Mouse (Mus musculus) spleen, postnatal 14 days (tissue): Measurements from ENCODE around the gene Pfkp.

Source experiments
- DNase-seq, 2 experiments: peaks; one replicate each; pipeline ENCODE4 v3.0.0; 2021 to 2022; ENCODE audit warnings: low spot score in 2 of 2

Pfkp gene

DNA sequence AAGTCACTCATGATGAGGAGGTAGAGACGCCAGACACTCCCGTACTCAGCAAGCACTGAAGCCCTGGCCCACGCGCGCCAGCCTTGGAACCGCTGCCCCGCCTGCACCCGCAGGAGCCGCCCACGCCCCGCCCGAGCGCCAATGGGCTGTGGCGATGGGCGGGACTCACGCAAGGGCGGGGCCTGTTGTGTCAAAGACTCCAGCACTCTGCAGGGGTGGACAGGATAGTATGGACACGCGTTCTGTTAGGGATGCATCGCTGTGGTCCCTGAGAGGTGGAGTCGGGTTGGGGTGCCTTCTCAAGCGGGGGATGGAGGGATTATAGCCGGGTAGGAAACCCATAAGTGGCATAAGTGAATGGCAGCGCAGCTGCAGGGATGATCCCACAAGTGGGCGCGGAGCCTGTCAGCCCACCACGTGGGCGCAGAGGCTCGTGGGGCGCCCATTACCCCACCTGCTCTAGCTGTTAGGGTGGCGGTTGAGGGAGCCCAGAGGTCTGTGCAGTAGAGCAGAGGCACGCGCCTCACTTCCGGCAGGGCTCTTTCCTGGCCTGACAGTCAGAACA is at the start of gene Pfkp:
Gene Pfkp, minus strand, starts transcription at position 109 of the 565 bp plus-strand sequence.
- DNase-seq, result peak; percentile 74 to 83

DNA sequence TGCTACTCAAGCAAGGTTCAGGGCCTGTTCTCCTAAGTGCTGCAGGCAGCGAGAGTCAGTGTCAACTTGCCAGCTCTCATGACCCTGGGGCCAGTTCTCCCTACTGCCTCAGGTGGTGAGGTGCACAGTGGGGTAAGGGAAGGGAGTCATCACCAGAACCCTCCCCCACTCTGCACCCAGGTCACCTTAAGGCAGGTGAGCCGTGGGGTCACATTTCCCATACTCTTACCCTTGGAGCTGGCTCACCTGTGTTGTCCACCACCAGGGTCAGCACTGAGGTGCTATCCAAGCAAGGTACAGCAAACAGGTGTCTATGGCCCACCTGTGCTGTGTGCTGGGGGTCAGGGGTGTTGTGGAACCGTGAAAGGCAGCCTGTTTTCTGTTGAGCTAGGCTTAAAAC is 42.0 kb upstream of the Pfkp start:
- DNase-seq, result no peak

DNA sequence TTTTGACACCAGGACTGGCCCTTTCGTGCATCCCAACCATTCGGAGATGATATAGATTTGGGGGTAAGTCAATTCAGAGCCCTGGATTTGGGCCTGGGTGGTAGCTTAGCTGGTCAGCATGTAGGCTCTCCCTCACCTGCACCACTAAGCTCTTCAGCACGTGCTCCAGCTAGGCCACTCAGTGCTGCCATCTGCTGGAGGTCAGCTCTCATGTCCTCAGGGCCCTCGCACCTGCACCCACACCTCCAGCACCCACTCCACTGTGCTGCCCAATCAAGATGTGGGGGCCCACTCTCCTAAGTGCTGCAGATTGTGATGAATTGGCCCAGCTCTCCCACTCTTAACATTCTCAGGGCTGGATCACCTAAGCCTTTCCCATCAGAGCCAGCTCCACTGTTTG is 41.4 kb upstream of the Pfkp start:
- peak; percentile 31 to 58 for DNase-seq

DNA sequence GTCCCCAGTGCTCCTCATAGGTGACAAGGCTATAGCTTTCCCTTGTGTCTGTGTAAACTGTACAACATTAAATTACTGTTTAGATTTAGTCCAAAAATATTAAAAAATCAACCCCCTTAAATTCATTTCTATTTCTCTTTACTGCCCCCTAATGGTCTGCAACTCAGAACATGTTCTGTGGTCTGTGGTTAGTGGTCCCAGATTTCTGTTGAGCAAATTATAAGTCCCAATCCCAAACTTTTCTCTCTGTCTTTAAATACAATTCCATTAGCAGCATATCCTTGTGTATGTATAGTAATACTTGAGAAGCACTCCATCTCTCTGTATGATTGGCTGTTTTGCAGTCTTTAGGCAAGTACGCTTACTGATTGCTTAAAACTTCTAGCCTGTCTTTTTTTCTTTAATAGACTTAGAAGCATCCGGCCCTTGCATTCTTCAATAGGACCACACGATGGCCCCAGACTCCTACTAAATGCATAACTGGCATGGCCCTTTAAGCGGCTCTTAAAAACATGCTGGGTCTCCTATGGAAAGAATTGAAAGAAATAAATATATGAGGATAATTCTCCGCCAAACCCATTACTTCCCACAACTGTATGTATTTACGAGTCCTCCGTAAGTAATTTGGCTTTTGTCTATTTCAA is 40.3 kb upstream of the Pfkp start:
- no peak for DNase-seq

DNA sequence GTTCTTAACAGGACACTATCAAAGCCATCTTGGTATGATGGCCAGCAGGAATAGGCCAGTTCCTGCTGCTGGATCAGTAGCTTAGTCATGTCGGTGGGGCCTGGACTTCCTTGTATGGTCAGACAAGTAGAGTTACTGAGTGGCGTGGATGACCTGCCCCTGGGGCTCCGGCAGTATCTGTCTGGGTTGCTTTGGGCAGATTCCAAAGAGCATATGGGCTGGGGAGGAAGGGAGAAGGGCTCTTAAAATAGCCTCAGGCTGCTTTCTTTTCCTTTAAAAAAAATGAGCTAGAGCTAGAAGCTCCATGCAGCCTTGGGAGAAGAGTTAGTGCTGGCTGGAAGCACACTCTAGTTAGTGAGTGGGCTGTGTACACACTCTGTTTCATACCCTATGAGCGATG is 18.3 kb upstream of the Pfkp start:
- no peak for DNase-seq

DNA sequence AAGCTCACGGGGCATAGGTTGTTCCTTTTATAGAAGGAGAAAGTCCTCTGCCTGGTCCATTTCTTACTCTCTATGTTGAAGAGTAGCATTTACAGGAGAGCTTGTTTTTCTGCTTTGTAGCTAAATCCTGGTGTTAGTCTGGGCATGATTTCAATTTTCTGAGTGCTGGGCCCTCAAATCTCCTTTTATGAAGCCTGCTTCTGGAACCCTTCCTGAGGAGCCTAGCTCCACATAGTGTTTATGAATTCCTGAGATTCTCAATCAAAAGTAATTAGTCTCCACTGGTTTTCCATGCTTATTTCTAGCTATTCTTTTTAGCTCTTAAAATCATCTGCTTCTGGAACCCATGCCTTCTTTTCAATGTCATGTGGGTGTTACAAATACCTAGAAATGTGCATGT is 16.9 kb upstream of the Pfkp start:
- no peak for DNase-seq

DNA sequence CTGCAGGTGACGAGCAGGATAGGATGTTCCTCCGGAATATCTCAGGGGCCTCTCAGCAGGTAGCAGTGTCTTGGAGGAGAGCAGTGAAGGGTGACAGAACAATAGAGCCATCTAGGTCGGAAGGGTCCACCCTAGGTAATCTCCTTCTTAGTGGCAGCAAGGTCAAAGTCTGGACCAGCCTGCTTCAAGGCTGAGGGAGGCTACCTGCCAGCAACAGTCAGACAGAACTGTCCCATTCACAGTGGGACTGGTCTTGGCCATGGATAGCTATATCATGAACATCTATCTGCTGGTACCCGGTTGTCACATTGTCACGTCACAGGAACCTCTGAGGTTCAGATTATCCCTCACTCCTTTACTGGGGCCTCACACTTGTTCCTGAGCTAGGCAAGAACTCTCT is 15.6 kb upstream of the Pfkp start:
- DNase-seq, result no peak

DNA sequence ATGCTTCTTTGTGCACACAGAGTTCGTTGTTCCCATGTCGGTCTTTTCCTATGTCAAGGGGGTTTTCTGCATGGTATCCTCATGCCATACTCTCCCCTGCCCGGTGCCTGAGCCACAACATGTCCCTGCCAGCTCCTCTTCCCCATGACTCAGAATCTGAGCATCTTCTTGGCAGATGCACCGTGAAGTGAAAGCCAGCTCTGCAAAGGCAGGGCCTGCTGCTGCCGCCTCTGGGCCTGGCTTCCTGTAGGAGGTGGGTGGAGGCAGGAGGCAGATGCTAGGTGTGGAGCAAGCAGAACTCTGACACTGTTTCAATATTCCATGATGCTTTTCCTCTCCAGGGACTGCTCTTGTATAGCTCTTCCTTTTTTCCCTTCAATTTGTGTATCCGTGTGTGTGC is 10.7 kb upstream of the Pfkp start:
- DNase-seq, result no peak

DNA sequence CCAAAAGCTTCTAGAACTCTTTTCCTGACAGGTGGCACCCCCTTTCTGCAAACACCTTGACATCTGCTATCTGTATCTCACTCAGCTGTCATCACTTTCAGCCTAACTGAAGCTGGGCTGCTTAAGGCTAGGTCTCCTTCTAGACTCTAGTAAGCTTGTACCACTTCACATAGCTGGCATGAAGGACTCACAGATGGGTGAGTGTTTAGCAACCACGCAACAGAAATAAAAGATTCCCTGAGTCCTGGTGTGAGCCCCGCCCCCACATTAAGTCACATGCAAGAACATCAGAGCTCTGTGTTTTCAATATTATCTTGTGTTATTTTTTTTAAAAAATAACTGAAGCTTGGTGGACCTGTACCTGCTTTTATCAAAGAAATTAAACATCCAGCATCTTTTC is 8.7 kb upstream of the Pfkp start:
- no peak for DNase-seq

DNA sequence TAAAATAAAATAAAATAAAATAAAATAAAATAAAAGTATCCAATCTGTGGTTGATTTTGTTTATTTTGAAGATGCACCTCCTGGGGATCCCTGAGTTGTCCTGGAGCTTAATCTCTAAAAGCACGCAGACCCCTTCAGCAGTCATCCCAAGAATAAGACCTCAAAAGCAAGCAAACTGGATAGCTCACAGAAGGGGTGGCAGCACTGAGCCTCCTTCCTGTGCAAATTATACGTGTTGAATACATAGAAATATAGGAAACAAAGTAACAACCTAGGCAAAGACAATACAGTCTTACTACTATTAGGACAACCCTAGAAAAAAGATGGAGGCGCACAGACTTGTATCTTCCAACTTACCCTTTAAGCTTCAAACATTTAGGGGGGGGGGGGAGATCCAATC is 965 bp upstream of the Pfkp start:
- DNase-seq, result no peak

DNA sequence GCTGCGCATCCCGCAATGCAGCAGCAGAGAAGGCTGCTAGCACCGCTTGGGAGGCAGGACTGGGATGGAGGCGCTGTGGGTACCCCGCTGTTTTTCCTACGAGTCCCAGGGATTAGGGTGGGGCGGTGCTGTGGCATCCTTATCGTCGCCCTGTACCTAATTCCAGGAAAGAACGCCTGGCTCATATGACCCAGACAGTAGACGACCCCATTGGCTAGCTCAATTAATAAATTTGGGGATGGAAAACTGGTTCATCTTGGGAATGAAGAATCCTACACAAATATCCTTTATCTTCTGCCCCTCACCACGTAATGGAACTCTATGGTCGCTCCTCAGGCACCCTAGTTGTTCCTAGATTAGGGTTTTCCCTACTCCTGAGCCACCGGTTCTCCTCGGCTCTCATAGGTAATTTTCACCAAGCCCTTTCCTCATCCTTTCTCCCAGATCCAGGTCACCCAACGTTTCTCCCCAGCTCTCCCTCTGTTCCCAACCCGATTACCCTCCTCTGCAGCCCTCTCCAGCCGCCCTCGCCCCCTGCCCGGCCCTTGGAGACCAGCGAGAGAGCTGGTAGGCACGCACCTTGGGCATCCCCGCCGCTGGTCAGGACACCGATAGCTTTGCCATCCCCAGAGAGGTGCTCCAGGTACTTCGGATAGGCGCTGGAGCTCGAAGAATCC is 447 bp downstream of the Pfkp start:
- no peak for DNase-seq

DNA sequence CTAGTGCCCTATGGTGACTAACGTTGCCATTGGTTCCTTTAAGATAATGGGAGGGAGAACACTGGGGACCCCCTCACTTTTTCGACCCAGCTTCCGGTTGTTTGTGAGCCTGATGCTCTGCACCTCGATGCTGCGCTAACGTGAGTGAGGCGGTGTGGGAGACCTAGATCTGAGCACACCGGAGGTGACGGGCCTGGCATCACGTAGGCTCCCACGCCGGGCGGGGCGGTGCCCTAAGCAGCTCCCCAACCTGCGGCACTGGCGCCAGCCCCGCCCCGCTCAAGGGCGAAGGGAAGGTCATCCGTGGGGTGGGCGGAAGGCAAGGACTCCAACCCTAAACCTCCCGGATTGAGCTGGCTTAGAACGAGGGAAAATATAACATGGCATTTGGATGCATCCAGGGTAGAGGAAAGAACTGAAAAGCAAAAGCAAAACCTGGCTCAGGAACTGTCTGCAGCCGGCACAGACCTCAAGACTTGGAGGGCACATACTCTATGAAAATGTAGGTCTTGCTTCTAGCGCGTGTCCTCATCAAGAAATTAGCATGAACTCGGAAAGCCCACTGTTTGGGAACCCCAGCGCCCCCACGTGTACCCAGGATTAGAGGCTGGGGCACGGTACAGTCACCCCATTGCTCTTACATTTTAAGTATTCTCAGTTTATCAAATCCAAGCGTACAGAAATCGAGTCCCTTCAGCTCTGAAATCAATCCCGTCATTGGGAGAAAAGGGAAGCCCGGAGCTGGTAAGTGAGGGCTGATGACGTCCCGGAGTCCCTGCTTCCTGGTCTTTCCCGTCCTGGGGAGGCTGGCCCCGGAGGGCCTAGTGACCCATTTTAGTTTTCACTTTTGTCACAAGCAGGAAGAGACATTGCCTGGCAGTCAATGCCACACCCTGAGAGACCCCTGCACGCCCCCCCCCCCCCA is 1.2 kb downstream of the Pfkp start:
- DNase-seq, result peak; percentile 32 to 57

DNA sequence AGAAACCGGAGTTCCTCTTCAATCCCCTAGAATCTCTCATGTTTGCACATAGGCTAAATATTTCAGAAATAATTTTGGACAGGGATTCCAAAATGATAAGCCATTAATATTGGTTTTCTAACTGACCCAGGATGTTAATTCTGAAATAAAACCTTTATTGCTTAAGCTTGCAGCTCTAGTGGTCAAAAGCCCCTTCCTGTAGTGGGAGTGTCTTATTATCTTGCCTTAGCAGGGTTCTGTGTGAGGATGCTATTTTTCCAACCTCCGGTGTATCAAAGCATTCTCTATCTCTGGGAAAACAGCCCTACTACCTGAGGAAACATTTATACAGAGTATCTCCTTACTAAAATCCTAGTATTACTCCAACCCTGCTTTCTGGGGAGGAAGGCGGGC is 1.9 kb downstream of the Pfkp start:
- no peak for DNase-seq

DNA sequence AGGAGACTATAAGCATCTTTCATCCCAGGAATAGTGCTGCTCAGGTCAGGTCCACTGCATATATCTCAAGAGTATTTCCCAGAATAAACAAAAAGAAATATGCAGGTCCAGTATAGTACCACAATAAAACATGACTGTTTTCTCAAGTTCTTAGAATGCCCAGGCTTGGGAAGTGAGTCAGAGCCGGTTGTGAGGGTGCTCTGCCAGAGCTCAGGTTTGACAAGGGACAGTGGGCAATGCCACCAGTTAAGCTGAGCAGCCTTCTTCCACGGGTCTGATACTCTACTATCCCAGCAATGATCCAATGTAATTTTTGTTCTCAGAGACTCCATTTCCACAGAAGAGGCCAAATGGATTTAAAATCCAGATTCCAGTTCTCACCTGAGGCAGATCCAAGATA is 2.3 kb downstream of the Pfkp start:
- no peak for DNase-seq

DNA sequence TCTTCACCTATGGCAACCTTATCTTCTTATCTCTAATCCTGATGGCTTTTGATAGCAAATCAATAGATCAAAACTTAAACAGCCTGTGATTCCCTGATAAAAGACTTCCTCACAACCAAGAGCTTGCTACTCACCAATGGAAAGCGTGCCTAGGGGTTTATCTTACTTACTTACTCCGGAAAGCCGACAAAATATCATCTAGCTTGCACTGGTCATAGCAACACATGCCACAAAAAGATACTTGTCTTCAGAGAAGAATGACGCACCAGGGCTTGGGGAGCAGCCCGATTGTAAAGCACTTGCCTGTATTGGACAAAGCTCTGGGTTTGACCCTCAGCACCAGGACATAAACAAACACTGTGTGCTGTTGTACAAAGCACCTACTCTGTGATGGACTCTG is 4.6 kb downstream of the Pfkp start:
- no peak for DNase-seq

DNA sequence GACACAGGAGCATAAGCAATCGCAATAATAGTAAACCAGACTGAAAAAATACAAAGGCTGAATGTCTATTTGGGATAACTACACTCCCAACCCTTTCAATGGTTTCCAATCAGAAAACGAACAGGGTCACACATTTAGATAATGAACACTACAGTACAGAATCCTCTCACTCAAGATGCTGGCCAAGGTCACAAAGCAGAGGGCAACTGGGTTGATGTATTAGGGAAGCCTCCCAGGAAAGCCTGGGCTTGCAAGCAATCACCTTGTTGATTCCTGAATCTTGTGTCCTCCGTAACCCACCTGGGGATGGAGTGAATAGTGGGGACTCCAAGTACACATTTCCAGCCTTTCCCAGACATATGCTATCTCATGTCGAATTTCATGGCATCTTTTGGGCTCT is 5.6 kb downstream of the Pfkp start:
- DNase-seq, result no peak

DNA sequence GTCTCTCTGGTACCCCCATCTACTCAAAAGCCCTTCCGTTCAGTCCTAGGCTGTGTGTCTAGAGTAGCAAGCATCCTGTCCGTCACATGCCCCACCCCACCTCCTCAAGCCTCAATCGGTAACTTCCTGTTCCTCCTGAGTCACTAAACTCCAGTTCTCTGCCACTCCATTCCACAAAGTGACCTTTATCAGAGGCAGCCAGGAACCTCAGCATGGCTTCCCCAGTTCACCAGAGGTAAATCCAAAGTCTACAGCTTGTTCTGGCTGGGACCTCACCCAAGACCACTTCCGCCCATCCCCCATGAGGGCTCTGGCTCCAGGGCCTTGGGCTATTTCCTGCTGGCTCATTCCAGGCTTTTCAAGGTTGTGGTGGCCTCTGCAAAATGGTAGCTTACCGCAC is 6.1 kb downstream of the Pfkp start:
- DNase-seq, result no peak

DNA sequence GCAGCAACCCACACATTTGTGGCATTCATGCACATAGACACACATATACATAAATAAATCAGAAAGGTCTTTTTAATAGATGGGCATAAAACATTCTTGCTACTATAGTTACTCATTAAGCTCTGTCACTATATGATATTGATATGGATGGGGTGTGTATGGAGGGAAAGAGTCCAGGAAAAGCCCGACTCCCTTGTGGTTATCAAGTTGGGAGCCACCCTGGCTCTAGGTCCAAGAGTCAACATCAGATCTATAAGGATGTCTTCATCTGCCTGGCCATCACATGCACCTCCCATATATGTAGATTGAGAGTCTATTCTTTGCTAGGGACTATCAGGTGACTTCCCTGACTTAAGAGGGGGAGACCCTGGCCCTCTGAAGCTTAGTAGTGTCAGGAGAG is 7.1 kb downstream of the Pfkp start:
- no peak for DNase-seq

DNA sequence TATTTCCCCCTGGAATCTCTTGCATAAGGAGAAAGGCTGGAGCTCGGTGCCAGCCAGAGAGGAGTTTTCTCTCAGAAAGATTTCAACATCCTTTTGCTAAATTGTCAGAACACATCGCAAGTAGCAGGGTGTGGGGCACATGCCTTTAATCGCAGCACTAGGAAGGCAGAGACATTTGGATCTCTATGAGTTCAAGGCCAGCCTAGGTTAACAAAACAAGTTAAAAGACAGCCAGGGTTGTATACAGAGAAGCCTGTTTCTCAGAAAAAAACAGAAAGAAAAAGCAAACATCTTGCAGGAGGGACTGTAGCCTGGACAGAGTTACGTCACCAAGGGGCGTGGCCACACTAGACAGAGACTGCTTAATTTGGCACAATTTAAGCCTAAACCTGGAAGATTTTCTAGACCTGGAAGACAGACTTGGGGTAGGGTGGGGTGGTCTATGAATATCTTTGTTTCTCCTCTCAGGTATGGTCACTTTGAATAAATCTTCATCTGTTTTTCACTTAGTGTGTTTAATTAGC is 9.0 kb downstream of the Pfkp start:
- DNase-seq, result no peak

DNA sequence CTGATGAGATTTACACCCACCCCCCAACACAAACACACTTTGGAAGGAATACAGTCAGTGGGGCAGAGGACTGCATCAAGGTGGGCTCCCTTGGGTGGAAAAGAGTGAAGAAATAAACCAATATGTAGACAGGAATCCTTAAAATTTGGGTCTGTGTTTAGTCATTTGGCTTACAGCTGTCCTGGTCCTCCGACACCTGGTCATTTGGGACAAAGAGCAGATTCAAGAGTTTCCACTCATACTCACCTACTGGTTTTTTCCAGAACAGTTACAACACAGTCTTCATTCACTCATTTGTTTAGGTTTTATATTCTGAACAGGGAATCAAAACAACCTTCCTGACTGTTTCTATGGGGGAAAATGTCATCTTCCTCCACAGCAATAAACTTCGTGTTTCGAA is 9.6 kb downstream of the Pfkp start:
- DNase-seq, result no peak

DNA sequence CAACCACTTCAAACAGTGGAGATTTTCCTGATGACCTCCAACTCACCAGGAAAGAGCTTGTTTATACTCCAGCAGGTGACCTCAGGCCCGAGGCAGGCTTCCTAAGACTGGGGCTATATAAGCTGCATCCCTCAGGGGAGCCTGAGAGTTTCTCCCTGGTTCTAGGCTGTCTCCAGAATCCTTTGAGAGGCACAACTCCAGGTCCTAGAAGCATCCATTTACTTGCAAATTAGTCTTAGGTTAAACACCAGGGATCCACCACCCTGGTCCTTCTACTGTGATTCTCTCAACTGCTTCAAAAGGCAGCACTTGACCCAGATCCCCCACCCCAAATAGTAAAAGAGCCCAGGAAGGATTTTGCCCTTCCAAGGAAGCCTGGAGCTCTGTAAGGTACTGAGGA is 10.2 kb downstream of the Pfkp start:
- no peak for DNase-seq

DNA sequence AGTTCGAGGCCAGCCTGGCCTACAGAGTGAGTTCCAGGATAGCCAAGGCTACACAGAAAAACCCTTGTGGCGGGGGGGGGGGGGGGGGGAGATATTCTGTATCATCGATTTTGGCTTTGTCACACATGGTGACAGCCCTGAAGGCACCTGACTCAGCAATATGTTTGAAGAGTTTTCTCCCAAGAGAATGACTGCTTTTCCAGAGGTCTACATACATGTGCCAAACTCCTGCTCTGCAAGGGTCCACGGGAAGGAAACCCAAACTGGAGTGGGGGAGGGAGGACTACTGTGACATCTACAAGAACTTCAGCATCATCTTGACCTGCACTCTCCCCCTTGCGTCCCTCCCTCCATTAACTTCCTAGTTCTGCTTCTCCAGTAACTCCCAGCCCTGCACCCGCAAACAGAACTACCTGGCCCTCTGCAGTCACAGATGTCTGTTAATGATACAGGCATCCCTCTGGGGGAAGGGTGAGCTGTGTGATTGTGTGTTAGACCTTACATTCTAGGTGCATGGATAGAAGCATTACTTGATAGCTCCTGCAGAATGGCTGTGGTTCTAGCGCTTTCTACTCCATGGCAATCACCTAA is 10.9 kb downstream of the Pfkp start:
- no peak for DNase-seq
